Mouse (Mus musculus) frontal cortex, adult (tissue): ENCODE results near the gene Suox.
"Not testable (repeated sequence)": the region's sequence is repeated elsewhere in the genome, so short reads cannot be mapped to it uniquely, and the experiment has no call there.

Experiments used
- ATAC-seq: cut with Nextera tagmentation; 2 replicates; pipeline ENCODE4 v1.9.2; 2017; ENCODE audit warnings: mild to moderate bottlenecking, moderate library complexity, mixed read lengths; ENCODE audit not compliant: low TSS enrichment

The Suox gene

DNA sequence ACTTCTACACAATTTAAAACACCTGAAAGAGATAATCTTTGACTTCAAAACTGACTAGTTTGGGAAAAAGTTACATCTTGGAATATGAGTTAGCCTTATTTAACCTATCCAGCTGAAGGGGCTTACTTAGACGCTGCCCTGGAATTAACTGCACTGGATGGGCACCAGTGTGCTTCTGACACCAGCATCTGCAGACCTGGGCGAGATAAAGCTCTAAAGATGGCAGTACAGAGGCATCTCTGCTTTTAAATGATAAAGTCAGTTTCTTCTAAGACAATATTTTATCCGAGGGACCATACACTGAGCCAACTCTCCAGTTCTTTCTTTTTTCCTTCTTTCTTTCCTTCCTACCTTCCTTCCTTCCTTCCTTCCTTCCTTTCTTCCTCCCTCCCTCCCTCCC, 9.1 kb downstream of the Suox start:
- ATAC-seq: no peak

DNA sequence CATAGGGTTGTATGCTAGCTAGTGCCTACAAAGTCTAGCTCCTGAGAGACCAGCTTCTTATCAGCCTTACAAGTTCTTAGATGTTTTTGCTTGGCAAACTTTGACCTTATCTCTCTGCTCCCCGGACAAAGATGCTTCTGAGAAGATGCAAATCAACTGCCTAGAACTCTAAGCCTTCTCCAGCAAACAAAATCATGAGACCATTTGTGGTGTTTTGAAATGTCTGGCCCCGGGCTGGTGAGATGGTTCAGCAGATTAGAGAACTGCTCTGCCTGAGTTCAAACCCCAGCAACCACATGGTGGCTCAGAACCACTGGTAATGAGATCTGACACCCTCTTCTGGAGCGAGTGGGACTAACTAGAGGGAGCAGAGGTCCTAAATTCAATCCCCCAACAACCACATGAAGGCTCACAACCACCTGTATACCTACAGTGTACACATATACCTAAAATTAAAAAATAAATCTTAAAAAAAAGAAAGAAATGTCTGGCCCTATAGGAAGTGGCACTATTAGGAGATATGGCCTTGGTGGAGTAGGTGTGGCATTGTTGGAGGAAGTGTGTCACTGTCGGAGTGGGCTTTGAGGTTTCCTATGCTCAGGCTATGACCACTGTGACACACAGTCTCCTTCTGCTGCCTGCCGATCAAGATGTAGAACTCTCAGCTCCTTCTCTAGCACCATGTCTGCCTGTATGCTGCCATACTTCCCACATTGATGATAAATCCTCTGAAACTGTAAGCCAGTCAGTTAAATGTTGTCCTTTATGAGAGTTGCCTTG, 10.2 kb downstream of the Suox start:
- ATAC-seq: no peak

- ATAC-seq: no peak
Observed at GRCm38 (mm10) chr10:128662465-128662864, 11.4 kb downstream of the Suox start.

GRCm38 (mm10) chr10:128659490-128659889, 14.4 kb downstream of the Suox start:
- no peak for ATAC-seq

GRCm38 (mm10) chr10:128657844-128658243, 16.0 kb downstream of the Suox start:
- no peak for ATAC-seq

- ATAC-seq: no peak
Observed at GRCm38 (mm10) chr10:128656731-128657130, 17.1 kb downstream of the Suox start.

DNA sequence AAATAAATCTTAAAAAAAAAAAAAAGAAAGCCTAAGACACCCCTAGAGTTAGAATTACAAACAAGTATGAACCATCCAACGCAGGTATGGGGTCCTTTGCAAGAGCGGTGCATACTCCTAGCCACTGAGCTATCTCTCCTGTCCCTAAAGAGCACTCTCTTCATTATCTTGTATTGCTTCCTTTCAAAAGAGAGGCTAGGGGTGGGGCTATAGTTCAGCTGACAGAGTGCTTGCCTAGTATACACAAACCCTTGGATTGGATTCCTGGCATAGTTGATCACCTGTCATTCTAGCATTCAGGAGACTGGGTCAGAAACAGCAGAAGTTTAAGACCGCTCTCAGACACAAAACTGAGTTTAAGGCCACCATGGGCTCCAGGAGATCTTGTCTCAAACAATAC, 18.6 kb downstream of the Suox start:
- ATAC-seq: no peak

GRCm38 (mm10) chr10:128653866-128654265, 20.0 kb downstream of the Suox start:
- ATAC-seq: no peak

DNA sequence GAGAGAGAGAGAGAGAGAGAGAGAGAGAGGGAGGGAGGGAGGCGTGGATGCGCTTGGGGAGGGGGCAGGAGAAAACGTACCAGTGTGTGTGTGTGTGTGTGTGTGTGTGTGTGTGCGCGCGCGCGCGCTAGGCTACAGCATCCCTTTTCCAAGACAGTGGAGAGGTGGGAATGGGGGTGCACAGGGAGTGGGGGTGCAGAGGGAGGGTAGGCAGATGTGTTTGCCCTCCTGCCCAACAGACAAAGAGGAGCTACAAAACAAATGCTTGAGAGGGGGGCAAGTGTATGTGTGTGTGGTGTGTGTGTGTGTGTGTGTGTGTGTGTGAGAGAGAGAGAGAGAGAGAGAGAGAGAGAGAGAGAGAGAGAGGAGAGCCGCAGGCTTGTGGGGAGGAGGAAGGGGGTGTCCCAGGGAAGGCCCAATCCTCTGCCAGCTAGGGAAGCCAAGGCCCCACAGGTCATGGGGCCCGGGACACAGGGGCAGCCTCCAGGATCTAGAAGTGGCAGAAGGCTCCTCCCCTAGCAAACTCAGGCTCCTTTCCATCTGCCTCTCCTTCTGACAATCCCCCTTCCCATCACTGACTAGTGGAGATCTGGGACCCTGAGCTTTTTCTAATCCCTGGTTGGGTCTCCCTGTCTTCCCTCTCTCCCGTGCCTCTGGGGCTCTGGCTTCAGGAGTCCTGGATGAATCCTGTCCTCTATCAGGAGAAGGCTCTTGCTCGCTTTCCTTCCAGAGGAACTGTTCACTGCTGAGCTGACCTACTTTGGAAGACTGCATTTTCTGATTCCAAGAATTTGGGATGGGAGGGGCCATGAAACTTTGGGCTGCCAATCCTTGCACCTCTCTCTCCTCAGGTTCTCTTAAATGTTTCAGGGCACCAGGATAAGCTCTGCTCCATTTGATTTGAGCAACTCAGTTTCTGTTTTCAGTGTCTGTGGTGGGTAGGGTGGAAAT, 27.5 kb downstream of the Suox start:
- peak; percentile 64 for ATAC-seq

- peak; percentile 73 for ATAC-seq
Observed at GRCm38 (mm10) chr10:128645111-128646011, 28.5 kb downstream of the Suox start, which contains the start of gene Ikzf4. Ikzf4 (minus strand) TSS chr10:128645991.

GRCm38 (mm10) chr10:128642749-128643148, 31.1 kb downstream of the Suox start:
- ATAC-seq: no peak

DNA sequence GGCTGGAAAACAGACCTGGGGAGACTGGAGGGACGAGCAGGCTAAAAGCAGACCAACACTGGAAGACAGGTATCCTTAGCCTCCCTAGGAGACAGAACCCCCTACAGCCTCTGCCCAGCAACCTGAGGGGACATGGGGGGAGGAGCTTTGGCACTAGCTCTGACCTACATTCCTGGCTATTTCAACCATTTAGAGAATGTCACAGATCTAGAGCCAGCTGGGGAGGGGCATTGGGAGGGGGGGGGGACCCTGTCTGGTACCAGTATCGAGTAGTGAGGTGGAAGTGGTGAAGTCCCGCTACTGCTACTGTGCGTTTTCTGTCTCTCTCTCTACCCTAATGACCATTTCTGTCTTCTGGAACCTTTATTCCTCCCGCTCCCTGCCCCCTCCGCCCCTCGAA, 32.0 kb downstream of the Suox start:
- ATAC-seq: no peak

- ATAC-seq: no peak
Observed at GRCm38 (mm10) chr10:128640891-128641290, 33.0 kb downstream of the Suox start.

- no peak for ATAC-seq
Observed at GRCm38 (mm10) chr10:128639999-128640398, 33.9 kb downstream of the Suox start.

GRCm38 (mm10) chr10:128637011-128637410, 36.9 kb downstream of the Suox start:
- ATAC-seq: no peak

GRCm38 (mm10) chr10:128636561-128636960, 37.3 kb downstream of the Suox start:
- no peak for ATAC-seq

GRCm38 (mm10) chr10:128635697-128636096, 38.2 kb downstream of the Suox start:
- ATAC-seq: no peak

GRCm38 (mm10) chr10:128631571-128631970, 42.3 kb downstream of the Suox start:
- ATAC-seq: no peak

GRCm38 (mm10) chr10:128630306-128630705, 43.6 kb downstream of the Suox start:
- ATAC-seq: not testable (repeated sequence)

- no peak for ATAC-seq
Observed at GRCm38 (mm10) chr10:128629746-128630145, 44.1 kb downstream of the Suox start.
